Mouse (Mus musculus) R1 (cell line): ENCODE data around the gene Vps8.
"Not testable (repeated sequence)": the region's sequence is repeated elsewhere in the genome, so short reads cannot be mapped to it uniquely, and the experiment has no call there.

Source experiments
- DNase-seq: peaks from one replicate; pipeline ENCODE4 v3.0.0-alpha.2; 2018; ENCODE audit warnings: low read depth, low spot score

Vps8 gene

GRCm38 (mm10) chr16:21655961-21656360 is 233.0 kb downstream of the Vps8 start:
- DNase-seq, result no peak

GRCm38 (mm10) chr16:21664633-21665363 is 241.9 kb downstream of the Vps8 start:
- DNase-seq, result peak; percentile 42

- no peak for DNase-seq
Measured at GRCm38 (mm10) chr16:21665423-21665986, 242.6 kb downstream of the Vps8 start.

- DNase-seq, result no peak
Measured at GRCm38 (mm10) chr16:21671878-21672277, 249.0 kb downstream of the Vps8 start.

- not testable (repeated sequence) for DNase-seq
Measured at GRCm38 (mm10) chr16:21673046-21673445, 250.1 kb downstream of the Vps8 start.

- DNase-seq, result not testable (repeated sequence)
Measured at GRCm38 (mm10) chr16:21673651-21674050, 250.7 kb downstream of the Vps8 start.

- DNase-seq, result no peak
Measured at GRCm38 (mm10) chr16:21676791-21677190, 253.9 kb downstream of the Vps8 start.

- no peak for DNase-seq
Measured at GRCm38 (mm10) chr16:21687406-21687805, 264.5 kb downstream of the Vps8 start.

GRCm38 (mm10) chr16:21689141-21689540 is 266.2 kb downstream of the Vps8 start:
- DNase-seq, result no peak

GRCm38 (mm10) chr16:21690216-21690755 is 267.4 kb downstream of the Vps8 start:
- DNase-seq, result no peak

- DNase-seq, result peak; percentile 75
Measured at GRCm38 (mm10) chr16:21693981-21694462, 271.1 kb downstream of the Vps8 start.
